8 mouse cellular contexts compared by ENCODE assay signal in genomic region chr11:20914297-20914997, GRCm38 (mm10).
DNase-seq lines count a peak whose midpoint lies in the region; ATAC-seq and TF ChIP-seq lines count a peak whose summit lies in the region.

No protein-coding gene starts in this region.

- no peak overlapping the region for H3K9ac ChIP-seq in heart, embryonic 15.5 days
- H3K9ac ChIP-seq in liver, embryonic 13.5 days = peak overlapping the region; percentile 76

- H3K9me3 ChIP-seq in heart, embryonic 15.5 days (replicated peaks) = no peaks in the 10 kb centered on the region
- H3K9me3 ChIP-seq in liver, embryonic 13.5 days (replicated peaks) = no peaks in the 10 kb centered on the region

- no peak for DNase-seq in gastrocnemius, adult 2 months
- DNase-seq in gastrocnemius, postnatal 36 days = no peak
- peak; percentile 7 for DNase-seq in CD4-positive helper T cell, adult 2 months (ENCODE audit: low read depth, low spot score)
- DNase-seq in liver, embryonic 13.5 days = no peak
- no peak for DNase-seq in adrenal gland, adult 2 months
- DNase-seq in left cerebral cortex, postnatal 10 days (ENCODE audit: extremely low spot score in 1 of 2, low spot score in 2 of 2) = no peak
- no peak for DNase-seq in left cerebral cortex, postnatal 25 days (ENCODE audit: low spot score in 2 of 2)

- no peaks in the 10 kb centered on the region for H3K36me3 ChIP-seq in heart, embryonic 15.5 days
- H3K36me3 ChIP-seq in liver, embryonic 13.5 days = no peaks in the 10 kb centered on the region

- peak overlapping the region; percentile 18 for H3K4me3 ChIP-seq in gastrocnemius, adult 2 months
- H3K4me3 ChIP-seq in heart, embryonic 15.5 days = no peak overlapping the region
- no peak overlapping the region for H3K4me3 ChIP-seq in liver, embryonic 13.5 days (replicated peaks)

- H3K4me2 ChIP-seq in heart, embryonic 15.5 days = peak overlapping the region; percentile 29; the same call in 1 of the 2 replicates
- H3K4me2 ChIP-seq in liver, embryonic 13.5 days = peak overlapping the region; percentile 57

- intact Hi-C loops in gastrocnemius, adult 2 months (cut with DNase I) = loop anchor here (1.0 to 10.0 kb wide), 3 partner anchors 120 to 540 kb away; no protein-coding TSS in a partner anchor
- intact Hi-C loops in gastrocnemius, postnatal 36 days (cut with DNase I) = loop anchor here (1.0 to 10.0 kb wide), 2 partner anchors 120 to 460 kb away; no protein-coding TSS in a partner anchor
- intact Hi-C loops in left cerebral cortex, postnatal 10 days (cut with DNase I) = loop anchor here (5.0 to 10.0 kb wide), 2 partner anchors 220 to 457 kb away; no protein-coding TSS in a partner anchor
- intact Hi-C loops in left cerebral cortex, postnatal 25 days (cut with DNase I) = loop anchor here (1.0 to 10.0 kb wide), 8 partner anchors 83 to 1092 kb away; partner anchors contain the start of genes Aftph, Lgalsl and Peli1

- WGBS in heart, embryonic 15.5 days = 52% methylated on average over 12 of the region's 12 CpGs
- WGBS in liver, embryonic 13.5 days (ENCODE audit: insufficient replicate concordance) = 35% methylated on average over 12 of the region's 12 CpGs

- ATAC-seq in heart, embryonic 15.5 days (replicated peaks; ENCODE audit: insufficient number of reproducible peaks, insufficient read depth, low FRiP score, low read depth) = no peak
- no peak for ATAC-seq in liver, embryonic 13.5 days (ENCODE audit: low read depth)

- no peak for TF ChIP-seq CTCF in gastrocnemius, adult 2 months (IDR thresholded peaks at IDR 0.05)

- H3K4me1 ChIP-seq in heart, embryonic 15.5 days (replicated peaks) = peaks cover 33% of the 10 kb centered on the region
- peaks cover 62% of the 10 kb centered on the region for H3K4me1 ChIP-seq in liver, embryonic 13.5 days (replicated peaks)

- H3K27me3 ChIP-seq in heart, embryonic 15.5 days = peaks cover 5% of the 10 kb centered on the region; the same call in 1 of the 2 replicates
- no peaks in the 10 kb centered on the region for H3K27me3 ChIP-seq in liver, embryonic 13.5 days

- peak overlapping the region; percentile 59; the same call in 1 of the 2 replicates for H3K27ac ChIP-seq in gastrocnemius, adult 2 months
- peak overlapping the region; percentile 84 for H3K27ac ChIP-seq in heart, embryonic 15.5 days
- H3K27ac ChIP-seq in liver, embryonic 13.5 days = peak overlapping the region; percentile 98
